Mouse (Mus musculus) MEL (cell line): ENCODE results near the gene Wdr26.

ENCODE experiments used
- CHD2 ChIP-seq: IDR thresholded peaks from 2 replicates; pipeline ENCODE4 v1.6.1; 2011; ENCODE audit warnings: low read length, improper control_type of control experiment
- CTCF ChIP-seq, 3 experiments: IDR thresholded peaks in 2 of 3; conservative IDR thresholded peaks in 1 of 3; 2 replicates each; pipeline ENCODE4 v1.5.1; 2011 to 2012; ENCODE audit warnings: low read length in 3 of 3, low read depth in 2 of 3, mild to moderate bottlenecking in 2 of 3, improper control_type of control experiment in 1 of 3, inconsistent platforms in 1 of 3, mixed read lengths in 1 of 3, moderate library complexity in 1 of 3; ENCODE audit not compliant: control insufficient read depth in 1 of 3, insufficient read depth in 1 of 3, poor library complexity in 1 of 3, severe bottlenecking in 1 of 3
- GATA1 ChIP-seq: IDR thresholded peaks from 2 replicates; pipeline ENCODE4 v1.6.1; 2011; ENCODE audit warnings: low read depth, low read length, improper control_type of control experiment
- MAX ChIP-seq: IDR thresholded peaks from 2 replicates; pipeline ENCODE4 v1.6.1; 2011; ENCODE audit warnings: low read length, improper control_type of control experiment
- MAZ ChIP-seq: IDR thresholded peaks from 2 replicates; pipeline ENCODE4 v1.6.1; 2012; ENCODE audit warnings: low read depth, mild to moderate bottlenecking, inconsistent platforms, low read length, improper control_type of control experiment
- MEF2A ChIP-seq: IDR thresholded peaks from 2 replicates; pipeline ENCODE4 v1.6.1; 2014; ENCODE audit warnings: low read depth, mild to moderate bottlenecking, inconsistent platforms, low read length, improper control_type of control experiment; ENCODE audit not compliant: poor library complexity, insufficient replicate concordance, severe bottlenecking; ENCODE audit errors: extremely low read depth
- POLR2AphosphoS2 ChIP-seq: IDR thresholded peaks from 2 replicates; pipeline ENCODE4 v1.6.1; 2011; ENCODE audit warnings: low read length, improper control_type of control experiment
- RAD21 ChIP-seq: IDR thresholded peaks from 2 replicates; pipeline ENCODE4 v1.6.1; 2011; ENCODE audit warnings: mild to moderate bottlenecking, low read depth, low read length, improper control_type of control experiment
- TBP ChIP-seq: IDR thresholded peaks from 2 replicates; pipeline ENCODE4 v1.8.0; 2011; ENCODE audit warnings: low read depth, low read length, improper control_type of control experiment
- UBTF ChIP-seq: IDR thresholded peaks from 2 replicates; pipeline ENCODE4 v1.6.1; 2012; ENCODE audit warnings: low read depth, mild to moderate bottlenecking, inconsistent platforms, low read length, improper control_type of control experiment, moderate library complexity, borderline replicate concordance; ENCODE audit not compliant: insufficient read depth
- USF1 ChIP-seq: IDR thresholded peaks from 2 replicates; pipeline ENCODE4 v1.6.1; 2014; ENCODE audit warnings: low read depth, mild to moderate bottlenecking, inconsistent platforms, low read length, improper control_type of control experiment, moderate library complexity
- ZNF384 ChIP-seq: IDR thresholded peaks from 2 replicates; pipeline ENCODE4 v1.6.1; 2012; ENCODE audit warnings: low read depth, mild to moderate bottlenecking, inconsistent platforms, low read length, improper control_type of control experiment

DNA sequence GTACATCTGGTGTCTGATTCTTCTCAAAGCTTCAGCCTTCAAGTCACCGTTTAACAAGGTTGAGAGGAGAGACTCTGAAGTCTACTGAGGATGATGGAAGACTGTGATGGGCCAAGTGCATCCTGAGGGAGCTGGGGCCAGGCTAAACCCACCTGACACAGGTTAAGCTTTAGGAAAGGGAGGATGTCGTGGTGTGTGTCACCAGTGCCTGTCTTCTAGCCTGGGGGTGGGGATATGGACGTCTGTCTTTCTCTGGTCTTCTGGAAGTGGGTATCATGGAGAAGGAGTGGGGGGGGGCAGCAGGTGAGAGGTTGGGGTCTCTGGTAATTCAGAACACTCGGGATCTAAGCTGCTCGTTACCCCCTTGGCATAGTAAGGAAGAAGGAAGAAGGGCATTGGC, 13.5 kb upstream of the Wdr26 start:
- no peak for TF ChIP-seq GATA1
- no peak for TF ChIP-seq RAD21
- no peak for TF ChIP-seq MEF2A
- TF ChIP-seq POLR2AphosphoS2: no peak
- no peak for TF ChIP-seq ZNF384
- TF ChIP-seq CTCF (IDR thresholded peaks at IDR 0.05 in 2 of 3, conservative IDR thresholded peaks at IDR 0.05 in 1 of 3; ENCODE audit: control insufficient read depth in 1 of 3, insufficient read depth in 1 of 3, low read depth in 2 of 3, low read length in 3 of 3, poor library complexity in 1 of 3, severe bottlenecking in 1 of 3): no peak
- no peak for TF ChIP-seq UBTF
- TF ChIP-seq TBP: no peak
- no peak for TF ChIP-seq CHD2
- TF ChIP-seq USF1: no peak
- TF ChIP-seq MAX: no peak
- TF ChIP-seq MAZ: no peak
